Mouse (Mus musculus): Measurements from ENCODE around the gene Olfr851. TPM values are rescaled to one million over a fixed set of nuclear protein-coding genes. Genes with fewer than 3 reads are reported as not detected.

The Olfr851 gene
- not detected for polyA plus RNA-seq (2015; fragmentation: Illumina TruSeq; extraction: RNeasy Lipid Tissue Mini Kit (QIAGEN cat#74804); ENCODE audit: low read depth, low replicate concordance)

DNA sequence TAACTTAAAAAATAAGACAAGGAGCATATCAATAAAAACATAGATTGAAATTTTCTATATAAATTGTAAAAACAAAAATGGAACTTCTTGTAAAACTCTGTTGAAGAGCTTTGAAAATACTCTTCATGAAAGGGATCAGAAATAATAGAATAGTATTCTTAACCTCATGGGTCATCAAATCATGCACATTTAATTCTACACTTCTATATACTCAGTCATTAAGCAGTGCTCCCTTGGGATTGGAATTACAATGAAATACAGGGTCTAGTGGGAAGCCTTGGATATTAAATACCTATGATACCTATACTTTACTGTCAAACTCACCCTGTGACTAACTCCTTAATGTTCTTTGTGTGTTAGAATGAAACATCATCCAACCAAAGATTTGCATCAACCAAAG, at the start of gene Olfr851:
Gene Olfr851 (plus strand): TSS at position 301 of the 400 bp plus-strand sequence.

DNA sequence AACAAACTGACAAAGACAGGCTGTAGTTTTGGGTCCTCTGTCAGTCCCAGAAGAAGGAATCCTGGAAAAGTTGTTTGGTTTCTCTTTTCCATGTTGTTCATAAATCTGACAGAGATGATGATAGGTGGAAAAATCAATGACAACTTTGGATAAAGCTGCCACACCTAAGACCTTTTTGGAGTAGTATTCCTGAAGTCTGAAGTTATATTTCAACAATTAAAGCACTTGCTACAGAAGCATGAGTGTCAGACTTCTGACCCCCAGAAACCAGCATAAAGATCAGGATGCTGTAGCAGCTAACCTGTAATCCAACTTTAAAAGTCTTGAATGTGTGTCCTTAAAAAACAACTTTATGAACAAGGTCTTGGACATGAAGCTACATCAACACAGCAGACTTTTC, 14.9 kb upstream of the Olfr851 start, which contains the start of gene Olfr850:
Gene Olfr850 (minus strand): TSS at position 101 of the 400 bp plus-strand sequence.

DNA sequence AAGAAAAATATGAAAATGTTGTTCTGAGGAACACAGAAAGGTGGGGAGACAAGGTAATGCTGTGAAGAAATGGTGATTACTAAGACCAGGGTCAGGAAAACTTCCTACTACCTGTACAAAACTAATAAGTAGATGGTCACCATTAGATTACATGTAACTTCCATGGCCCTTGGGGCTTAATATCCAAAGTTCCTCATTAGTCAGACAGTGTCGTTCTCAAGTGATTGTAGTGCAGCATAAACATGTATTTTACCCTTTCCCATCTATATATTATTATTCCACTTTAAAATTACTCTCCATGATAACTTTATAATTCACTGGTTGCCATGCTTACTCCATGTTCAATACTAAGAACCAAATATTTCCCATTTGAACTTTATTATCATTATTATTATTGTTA, 47.9 kb downstream of the Olfr851 start, which contains the start of gene Olfr853:
Gene Olfr853 (minus strand): TSS at position 101 of the 400 bp plus-strand sequence.

Other genes with a start within 250 kb of the Olfr851 start
- not detected for gene Olfr843, start 241.3 kb upstream of the Olfr851 start, polyA plus RNA-seq (2015; fragmentation: Illumina TruSeq; extraction: RNeasy Lipid Tissue Mini Kit (QIAGEN cat#74804); ENCODE audit: low read depth, low replicate concordance)
- not detected for gene Olfr844, start 176.9 kb upstream of the Olfr851 start, polyA plus RNA-seq (2015; fragmentation: Illumina TruSeq; extraction: RNeasy Lipid Tissue Mini Kit (QIAGEN cat#74804); ENCODE audit: low read depth, low replicate concordance)
- not detected for gene Olfr845, start 156.8 kb upstream of the Olfr851 start, polyA plus RNA-seq (2015; fragmentation: Illumina TruSeq; extraction: RNeasy Lipid Tissue Mini Kit (QIAGEN cat#74804); ENCODE audit: low read depth, low replicate concordance)
- not detected for gene Olfr846, start 129.3 kb upstream of the Olfr851 start, polyA plus RNA-seq (2015; fragmentation: Illumina TruSeq; extraction: RNeasy Lipid Tissue Mini Kit (QIAGEN cat#74804); ENCODE audit: low read depth, low replicate concordance)
- gene Olfr847, start 114.6 kb upstream of the Olfr851 start, polyA plus RNA-seq (2015; fragmentation: Illumina TruSeq; extraction: RNeasy Lipid Tissue Mini Kit (QIAGEN cat#74804); ENCODE audit: low read depth, low replicate concordance) = not detected
- not detected for gene Olfr849, start 53.0 kb upstream of the Olfr851 start, polyA plus RNA-seq (2015; fragmentation: Illumina TruSeq; extraction: RNeasy Lipid Tissue Mini Kit (QIAGEN cat#74804); ENCODE audit: low read depth, low replicate concordance)
- not detected for gene Olfr850, start 15.0 kb upstream of the Olfr851 start, polyA plus RNA-seq (2015; fragmentation: Illumina TruSeq; extraction: RNeasy Lipid Tissue Mini Kit (QIAGEN cat#74804); ENCODE audit: low read depth, low replicate concordance)
- gene Olfr853, start 47.8 kb downstream of the Olfr851 start, polyA plus RNA-seq (2015; fragmentation: Illumina TruSeq; extraction: RNeasy Lipid Tissue Mini Kit (QIAGEN cat#74804); ENCODE audit: low read depth, low replicate concordance) = not detected
- not detected for gene Olfr854, start 74.1 kb downstream of the Olfr851 start, polyA plus RNA-seq (2015; fragmentation: Illumina TruSeq; extraction: RNeasy Lipid Tissue Mini Kit (QIAGEN cat#74804); ENCODE audit: low read depth, low replicate concordance)
- not detected for gene Olfr855, start 89.3 kb downstream of the Olfr851 start, polyA plus RNA-seq (2015; fragmentation: Illumina TruSeq; extraction: RNeasy Lipid Tissue Mini Kit (QIAGEN cat#74804); ENCODE audit: low read depth, low replicate concordance)
- 23.6 TPM for gene Zfp317, start 128.8 kb downstream of the Olfr851 start, polyA plus RNA-seq (2015; fragmentation: Illumina TruSeq; extraction: RNeasy Lipid Tissue Mini Kit (QIAGEN cat#74804); ENCODE audit: low read depth, low replicate concordance)
- gene Olfr857, start 216.1 kb downstream of the Olfr851 start, polyA plus RNA-seq (2015; fragmentation: Illumina TruSeq; extraction: RNeasy Lipid Tissue Mini Kit (QIAGEN cat#74804); ENCODE audit: low read depth, low replicate concordance) = not detected